Mouse (Mus musculus): ENCODE results near the gene Hoxd10. TPM values are rescaled to one million over a fixed set of nuclear protein-coding genes. Genes with fewer than 3 reads are reported as not detected.
A peak's percentile ranks its signal among the peaks of the same experiment; 100 is the strongest.

Hoxd10 gene
- polyA plus RNA-seq, 1 experiment from 2014 or later, result 26.2 TPM

DNA sequence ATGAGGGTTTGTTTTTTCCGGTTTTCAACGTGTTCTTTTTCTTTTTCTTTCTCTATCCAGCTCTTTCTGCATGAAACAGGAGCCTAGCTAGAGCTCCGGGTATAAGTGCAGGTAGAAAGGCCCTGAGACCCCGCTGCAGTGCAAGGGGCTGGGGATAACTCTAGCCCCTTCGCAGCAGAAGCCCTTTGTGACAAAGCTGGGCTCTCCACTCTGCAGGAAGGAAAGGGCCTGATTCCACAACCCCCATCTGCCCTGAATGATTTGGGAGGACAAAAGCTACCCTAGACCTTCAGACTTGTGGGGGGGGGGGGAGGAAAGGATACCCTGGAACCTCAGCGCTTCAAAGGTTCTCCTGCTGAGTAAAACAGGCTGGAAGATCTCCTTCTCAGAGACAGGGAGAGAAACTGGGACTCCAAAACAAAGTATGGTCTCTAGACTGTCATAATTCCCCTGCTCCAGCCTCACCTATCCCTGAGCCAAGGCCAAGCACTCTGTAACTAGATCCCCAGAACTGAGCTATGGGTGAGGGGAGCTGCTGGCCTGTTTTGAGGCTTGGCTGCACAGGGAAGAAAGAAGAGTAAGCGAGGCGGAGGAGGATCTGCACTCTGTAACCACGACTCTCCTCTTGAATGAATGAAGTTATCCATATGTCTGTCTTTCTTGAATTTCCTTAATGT is 15.2 kb upstream of the Hoxd10 start:
- WGBS, result 14% methylated on average over 9 of the region's 9 CpGs
- peak overlapping the region; percentile 75 for H3K4me2 ChIP-seq (replicated peaks)
- no peaks in the 10 kb centered on the region for H3K36me3 ChIP-seq
- no peaks in the 10 kb centered on the region for H3K9me3 ChIP-seq
- H3K9ac ChIP-seq, result peak overlapping the region; percentile 99
- peaks cover 65% of the 10 kb centered on the region for H3K27me3 ChIP-seq
- peaks cover 32% of the 10 kb centered on the region for H3K4me1 ChIP-seq
- H3K4me3 ChIP-seq, result peak overlapping the region; percentile 79
- ATAC-seq (ENCODE audit: low FRiP score, low read depth), result no peak
- peak overlapping the region; percentile 97 for H3K27ac ChIP-seq

DNA sequence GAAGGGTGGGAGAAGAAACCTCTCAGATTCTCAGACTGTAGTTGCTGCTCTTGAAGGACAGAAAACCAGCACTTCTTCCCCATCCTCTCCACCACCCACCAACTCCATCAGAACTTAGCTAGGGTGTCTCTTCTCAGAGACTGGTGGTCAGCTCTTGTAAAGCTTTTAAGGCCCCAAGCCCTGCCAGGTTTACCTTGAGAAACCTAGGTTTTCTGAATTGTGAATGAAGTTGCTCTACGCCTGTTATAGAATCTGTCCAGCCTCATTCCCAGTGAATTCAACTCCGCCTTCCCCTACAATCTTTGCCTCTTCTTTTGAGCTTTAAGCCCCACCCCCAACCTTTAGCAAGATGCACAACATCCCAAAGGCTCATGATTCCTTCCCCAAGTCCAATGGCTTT is 14.6 kb upstream of the Hoxd10 start:
- Histone ChIP-seq H3K27me3 (peaks cover 66% of the 10 kb centered on the region), H3K4me2 (replicated peaks) (peak overlapping the region; percentile 75), H3K4me1 (peaks cover 32% of the 10 kb centered on the region), H3K36me3 (no peaks in the 10 kb centered on the region), H3K9me3 (no peaks in the 10 kb centered on the region), H3K9ac (peak overlapping the region; percentile 99), H3K4me3 (peak overlapping the region; percentile 79), H3K27ac (peak overlapping the region; percentile 97)
- 29% methylated on average over 2 of the region's 2 CpGs for WGBS
- ATAC-seq (ENCODE audit: low FRiP score, low read depth), result no peak

DNA sequence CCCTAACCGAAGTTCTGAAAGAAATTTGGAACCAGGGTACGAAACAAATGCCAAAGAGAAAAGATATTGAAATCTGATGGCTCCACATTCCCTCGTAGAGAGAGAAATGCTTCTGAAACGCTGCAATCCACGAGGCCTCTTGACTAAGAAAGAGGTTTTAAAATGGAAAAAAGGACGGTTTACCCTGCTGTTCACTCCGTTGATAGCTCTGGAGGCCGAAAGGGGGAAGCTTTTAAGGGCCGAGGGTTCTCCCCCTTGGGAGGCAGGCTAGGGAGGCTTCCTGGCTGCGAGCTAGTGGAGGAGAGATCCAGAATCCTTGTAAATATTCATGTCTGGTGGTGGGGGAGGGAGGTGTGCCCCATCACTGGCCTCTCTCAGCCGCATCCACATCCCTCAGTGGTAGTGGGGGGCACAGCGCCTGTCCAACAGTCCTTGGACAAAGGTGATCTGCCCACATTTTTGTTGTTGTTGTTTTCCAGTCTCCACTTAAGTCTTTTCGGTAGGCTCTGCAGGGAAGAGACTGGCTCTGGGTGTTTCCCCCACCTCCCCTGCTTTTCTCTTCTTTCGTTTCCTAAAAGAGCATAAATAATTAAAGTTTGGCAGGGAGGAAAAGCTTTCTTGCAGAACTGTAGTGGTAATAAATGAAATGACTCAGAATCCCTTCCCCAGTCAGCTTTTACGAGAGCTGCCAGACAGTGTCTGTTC is 12.7 kb upstream of the Hoxd10 start, which contains the start of gene Hoxd11:
TSS of gene Hoxd11 (plus strand) at position 667 of the 705 bp plus-strand sequence.
- peaks cover 73% of the 10 kb centered on the region for H3K27me3 ChIP-seq
- H3K27ac ChIP-seq, result peak within 1 kb of the TSS; percentile 98
- ATAC-seq (ENCODE audit: low FRiP score, low read depth), result no peak
- H3K9ac ChIP-seq, result peak within 1 kb of the TSS; percentile 99
- H3K36me3 ChIP-seq, result no peaks in the 10 kb centered on the region
- H3K9me3 ChIP-seq, result no peaks in the 10 kb centered on the region
- H3K4me1 ChIP-seq, result peaks cover 18% of the 10 kb centered on the region
- peak within 1 kb of the TSS; percentile 75 for H3K4me2 ChIP-seq (replicated peaks)
- peak within 1 kb of the TSS; percentile 79 for H3K4me3 ChIP-seq
- WGBS, result 4% methylated on average over 15 of the region's 15 CpGs

DNA sequence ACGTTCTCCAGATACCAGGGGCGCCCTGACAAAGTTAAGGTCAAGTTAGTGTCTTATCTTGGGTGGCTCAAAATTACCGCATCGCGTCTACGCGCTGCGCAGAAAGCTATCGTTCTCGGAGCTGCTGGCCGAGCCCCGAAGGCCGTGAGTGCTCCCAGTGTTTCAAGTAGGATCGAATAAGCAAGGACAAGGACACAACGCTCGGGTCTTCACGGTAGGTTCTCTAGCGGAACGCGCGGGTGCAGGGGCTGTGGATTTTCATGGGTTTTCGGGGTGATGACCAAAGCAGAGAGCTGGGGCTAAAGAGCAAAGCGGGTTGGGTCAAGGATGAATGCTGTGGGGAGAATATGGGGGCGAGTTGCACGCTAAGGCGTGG is 12.1 kb upstream of the Hoxd10 start:
- peak overlapping the region; percentile 75 for H3K4me2 ChIP-seq (replicated peaks)
- peak overlapping the region; percentile 99 for H3K9ac ChIP-seq
- WGBS, result under 1% methylated on average over 26 of the region's 26 CpGs
- peak overlapping the region; percentile 98 for H3K27ac ChIP-seq
- ATAC-seq (ENCODE audit: low FRiP score, low read depth), result no peak
- H3K9me3 ChIP-seq, result no peaks in the 10 kb centered on the region
- peaks cover 73% of the 10 kb centered on the region for H3K27me3 ChIP-seq
- peak overlapping the region; percentile 79 for H3K4me3 ChIP-seq
- peaks cover 12% of the 10 kb centered on the region; the same call in 1 of the 2 replicates for H3K4me1 ChIP-seq
- 0 out of 2 replicates have a peak, but pooled peaks cover 5% of the 10 kb centered on the region for H3K36me3 ChIP-seq

GRCm38 (mm10) chr2:74679980-74680379 is 11.7 kb upstream of the Hoxd10 start:
- Histone ChIP-seq H3K27me3 (peaks cover 71% of the 10 kb centered on the region), H3K4me2 (replicated peaks) (peak overlapping the region; percentile 75), H3K27ac (peak overlapping the region; percentile 98), H3K4me3 (peak overlapping the region; percentile 79), H3K9ac (peak overlapping the region; percentile 99), H3K36me3 (0 out of 2 replicates have a peak, but pooled peaks cover 5% of the 10 kb centered on the region), H3K9me3 (no peaks in the 10 kb centered on the region), H3K4me1 (peaks cover 11% of the 10 kb centered on the region; the same call in 1 of the 2 replicates)
- 2% methylated on average over 23 of the region's 23 CpGs for WGBS
- ATAC-seq (ENCODE audit: low FRiP score, low read depth), result no peak

DNA sequence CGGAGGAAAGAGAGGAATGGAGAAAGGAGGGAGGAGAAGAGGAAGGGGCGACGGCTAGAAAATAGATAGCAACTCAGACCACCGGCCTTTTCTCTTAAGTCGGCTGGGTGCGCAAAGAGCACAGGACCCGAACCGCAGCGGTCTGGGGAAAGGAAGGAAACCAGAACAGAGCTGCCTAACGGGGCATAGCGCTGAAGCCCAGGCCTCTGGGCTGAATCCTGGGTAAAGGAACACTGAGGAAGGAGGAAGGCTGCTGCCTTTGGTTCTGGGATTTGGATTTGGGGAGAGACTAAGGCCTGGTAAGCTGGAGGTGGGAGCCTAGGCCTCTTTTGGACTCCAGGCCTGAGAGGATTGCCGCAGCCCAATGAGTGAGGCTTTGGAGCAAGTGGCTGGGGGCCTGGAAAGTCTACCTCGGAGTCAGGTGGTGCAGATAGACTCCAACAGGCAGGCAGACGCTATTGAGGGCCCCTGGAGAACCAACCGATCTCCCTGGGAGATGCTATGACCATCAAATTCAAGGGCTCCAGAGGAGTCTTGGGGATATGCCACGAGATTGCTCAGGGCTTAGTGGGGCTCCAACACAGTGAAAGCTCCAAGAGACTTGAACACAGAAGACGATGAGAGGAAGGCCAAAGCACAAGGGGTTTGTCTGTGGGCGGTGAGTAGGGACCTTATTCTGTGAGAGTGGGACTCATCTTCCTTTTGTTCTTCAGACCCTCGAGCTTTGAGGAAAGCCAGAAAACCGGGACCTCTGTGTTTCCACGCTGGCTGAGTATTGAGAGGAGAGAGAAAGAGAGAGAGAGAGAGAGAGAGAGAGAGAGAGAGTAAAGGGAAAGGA is 10.9 kb upstream of the Hoxd10 start:
- 0 out of 2 replicates have a peak, but pooled peaks cover 5% of the 10 kb centered on the region for H3K36me3 ChIP-seq
- H3K4me1 ChIP-seq, result peaks cover 4% of the 10 kb centered on the region; the same call in 1 of the 2 replicates
- peak overlapping the region; percentile 79 for H3K4me3 ChIP-seq
- H3K27me3 ChIP-seq, result peaks cover 66% of the 10 kb centered on the region
- peak overlapping the region; percentile 99 for H3K9ac ChIP-seq
- H3K9me3 ChIP-seq, result no peaks in the 10 kb centered on the region
- peak overlapping the region; percentile 98 for H3K27ac ChIP-seq
- peak overlapping the region; percentile 75 for H3K4me2 ChIP-seq (replicated peaks)
- 7% methylated on average over 21 of the region's 21 CpGs for WGBS
- ATAC-seq (ENCODE audit: low FRiP score, low read depth), result no peak

DNA sequence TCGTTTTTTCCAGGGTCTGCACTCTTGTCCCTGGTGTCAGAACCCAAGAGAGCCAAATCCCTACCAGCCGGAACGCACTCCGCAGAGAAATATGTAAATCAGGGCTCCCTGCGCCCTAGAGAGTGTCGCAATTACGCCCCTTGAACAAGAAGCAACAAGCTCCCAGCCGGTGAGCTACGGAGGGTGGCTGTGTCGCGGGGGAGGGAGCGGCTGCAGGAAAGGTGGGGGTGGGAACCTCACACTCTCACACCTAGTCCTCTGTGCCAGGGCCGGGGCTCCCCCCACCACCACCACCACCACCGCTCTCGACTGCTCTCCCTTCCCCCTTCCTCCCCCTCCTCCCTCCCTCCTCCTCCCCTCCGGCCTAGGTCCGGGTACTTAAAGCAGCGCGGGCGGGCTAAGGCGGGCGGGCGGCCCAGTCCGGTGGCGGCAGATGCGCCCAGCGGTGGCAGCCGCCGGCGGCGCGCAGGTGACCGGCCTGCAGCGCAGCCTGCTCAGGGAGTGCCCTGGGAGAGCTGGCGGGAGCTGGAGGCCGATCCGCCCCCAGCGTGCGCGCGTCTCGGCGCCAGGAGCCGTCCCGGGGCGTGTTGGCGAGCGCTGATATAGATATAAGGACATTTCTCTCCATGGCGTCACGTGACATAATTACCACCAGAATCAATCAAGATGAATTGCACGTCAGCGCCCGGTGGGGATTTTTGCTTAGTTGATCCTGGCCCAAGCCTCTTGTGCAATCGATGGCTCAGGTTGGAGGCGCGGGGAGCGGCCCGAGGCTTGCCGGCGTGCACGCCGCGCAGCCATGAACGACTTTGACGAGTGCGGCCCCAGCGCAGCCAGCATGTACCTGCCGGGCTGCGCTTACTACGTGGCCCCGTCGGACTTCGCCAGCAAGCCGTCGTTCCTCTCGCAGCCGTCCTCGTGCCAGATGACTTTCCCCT is 9.9 kb upstream of the Hoxd10 start:
- H3K4me2 ChIP-seq (replicated peaks), result peak overlapping the region; percentile 75
- H3K9ac ChIP-seq, result peak overlapping the region; percentile 99
- WGBS, result under 1% methylated on average over 68 of the region's 78 CpGs
- H3K36me3 ChIP-seq, result 0 out of 2 replicates have a peak, but pooled peaks cover 5% of the 10 kb centered on the region
- peaks cover 4% of the 10 kb centered on the region; the same call in 1 of the 2 replicates for H3K4me1 ChIP-seq
- H3K27me3 ChIP-seq, result peaks cover 60% of the 10 kb centered on the region
- peak overlapping the region; percentile 98 for H3K27ac ChIP-seq
- ATAC-seq (ENCODE audit: low FRiP score, low read depth), result peak; percentile 70
- H3K4me3 ChIP-seq, result peak overlapping the region; percentile 79
- no peaks in the 10 kb centered on the region for H3K9me3 ChIP-seq

GRCm38 (mm10) chr2:74682796-74683195 is 8.9 kb upstream of the Hoxd10 start:
- Histone ChIP-seq H3K9ac (peak overlapping the region; percentile 99), H3K4me2 (replicated peaks) (peak overlapping the region; percentile 75), H3K27me3 (peaks cover 57% of the 10 kb centered on the region), H3K36me3 (0 out of 2 replicates have a peak, but pooled peaks cover 8% of the 10 kb centered on the region), H3K27ac (peak overlapping the region; percentile 98), H3K4me1 (peaks cover 13% of the 10 kb centered on the region), H3K4me3 (peak overlapping the region; percentile 79), H3K9me3 (no peaks in the 10 kb centered on the region)
- 1% methylated on average over 48 of the region's 51 CpGs for WGBS
- no peak for ATAC-seq (ENCODE audit: low FRiP score, low read depth)

- Histone ChIP-seq H3K27ac (peak overlapping the region; percentile 98), H3K9me3 (no peaks in the 10 kb centered on the region), H3K27me3 (peaks cover 57% of the 10 kb centered on the region), H3K4me2 (replicated peaks) (peak overlapping the region; percentile 75), H3K36me3 (0 out of 2 replicates have a peak, but pooled peaks cover 8% of the 10 kb centered on the region), H3K9ac (peak overlapping the region; percentile 99), H3K4me3 (peak overlapping the region; percentile 79), H3K4me1 (peaks cover 17% of the 10 kb centered on the region)
- peak; percentile 6; the same call in 1 of the 2 replicates for ATAC-seq (ENCODE audit: low FRiP score, low read depth)
- 1% methylated on average over 18 of the region's 18 CpGs for WGBS
Observed at GRCm38 (mm10) chr2:74683471-74683951, 8.2 kb upstream of the Hoxd10 start.

GRCm38 (mm10) chr2:74684106-74684505 is 7.6 kb upstream of the Hoxd10 start:
- Histone ChIP-seq H3K9ac (peak overlapping the region; percentile 99), H3K27ac (peak overlapping the region; percentile 98)
- no peak for ATAC-seq (ENCODE audit: low FRiP score, low read depth)

More at GRCm38 (mm10) chr2:74684106-74684505, 7.6 kb upstream of the Hoxd10 start:
- WGBS, result 4% methylated on average over 12 of the region's 12 CpGs
- Histone ChIP-seq H3K36me3 (0 out of 2 replicates have a peak, but pooled peaks cover 8% of the 10 kb centered on the region), H3K4me3 (peak overlapping the region; percentile 79), H3K9me3 (no peaks in the 10 kb centered on the region), H3K4me1 (peaks cover 17% of the 10 kb centered on the region), H3K4me2 (replicated peaks) (peak overlapping the region; percentile 75), H3K27me3 (peaks cover 60% of the 10 kb centered on the region)
